Mouse (Mus musculus) left cerebral cortex, adult 18-20 months (tissue): ENCODE measurements around the gene Atad3a. TPM values are rescaled to one million over a fixed set of nuclear protein-coding genes. Genes with fewer than 3 reads are reported as not detected.
A peak's percentile ranks its signal among the peaks of the same experiment; 100 is the strongest.

Source experiments
- DNase-seq, 2 experiments: peaks; one replicate each; pipeline ENCODE4 v3.0.0; 2021 to 2022; ENCODE audit warnings: low spot score in 2 of 2, mixed read lengths in 1 of 2
- microRNA-seq, 2 experiments: library from miRNA; unstranded; fragments of <30 nt; microRNA quantifications; one replicate each; pipeline ENCODE4 v1.2.0; 2021
- total RNA-seq, 2 experiments: library from RNA; stranded (reverse); gene quantifications; 2 replicates each; pipeline ENCODE4 v1.2.3; 2021

Atad3a gene
- total RNA-seq, 2 experiments from 2014 or later: 48.3 to 55.6 TPM

- DNase-seq: no peak
Measured at GRCm38 (mm10) chr4:155695531-155696062, 65.3 kb downstream of the Atad3a start.

GRCm38 (mm10) chr4:155694482-155695401 lies 66.2 kb downstream of the Atad3a start:
- peak; percentile 77 to 83 for DNase-seq

- DNase-seq: peak in 1 of 2 experiments; percentile 78
Measured at GRCm38 (mm10) chr4:155694111-155694481, 66.8 kb downstream of the Atad3a start, which contains the start of gene Fndc10. TSS of gene Fndc10 (plus strand) at chr4:155694342.

DNA sequence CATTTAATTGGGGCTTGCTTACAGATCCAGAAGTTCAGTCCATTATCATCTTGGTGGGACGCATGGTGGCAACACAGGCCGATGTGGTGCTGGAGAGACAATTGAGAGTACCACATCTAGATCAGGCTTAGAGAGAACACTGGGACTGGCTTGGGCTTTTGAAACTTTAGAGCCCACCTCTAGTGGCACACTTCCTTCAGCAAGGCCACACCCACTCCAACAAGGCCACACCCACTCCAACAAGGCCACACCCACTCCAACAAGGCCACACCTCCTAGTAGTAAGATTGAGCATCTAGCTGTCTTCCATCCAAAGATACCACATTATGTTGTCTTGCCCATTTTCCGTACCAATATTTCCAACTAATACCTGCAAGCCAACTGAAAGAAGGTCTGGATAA lies 68.5 kb downstream of the Atad3a start:
- DNase-seq: no peak

Small RNAs within 50 kb of the gene (microRNA-seq; reads per million reads assigned to microRNA genes)
- 0 reads per million in 2 experiments for gene Gm27743

Other genes with a start within 250 kb of the Atad3a start
- 10 to 100 TPM; 57.5 to 57.7 TPM for gene Nadk, start 198.7 kb downstream of the Atad3a start, total RNA-seq
- gene Slc35e2, start 159.7 kb downstream of the Atad3a start, total RNA-seq: 10 to 100 TPM; 47.2 to 48.9 TPM
- gene Cdk11b, start 136.2 kb downstream of the Atad3a start, total RNA-seq: 10 to 100 TPM; 47.1 to 49.4 TPM
- gene Gm10563, start 115.7 kb downstream of the Atad3a start, total RNA-seq: not detected
- 1 to 10 TPM; 2.4 to 4.6 TPM for gene Mmp23, start 107.7 kb downstream of the Atad3a start, total RNA-seq
- 100 to 1,000 TPM; 128 to 129 TPM for gene Mib2, start 91.9 kb downstream of the Atad3a start, total RNA-seq
- gene Fndc10, start 66.8 kb downstream of the Atad3a start, total RNA-seq: 10 to 100 TPM; 27.8 to 32.8 TPM
- 10 to 100 TPM; 90.6 to 97.4 TPM for gene Ssu72, start 56.3 kb downstream of the Atad3a start, total RNA-seq
- gene Tmem240, start 26.3 kb downstream of the Atad3a start, total RNA-seq: 10 to 100 TPM; 51.1 to 53.0 TPM
- gene Vwa1, start 13.6 kb upstream of the Atad3a start, total RNA-seq: 10 to 100 TPM; 15.6 to 17.6 TPM
- gene Tmem88b, start 24.8 kb upstream of the Atad3a start, total RNA-seq: 10 to 100 TPM; 16.4 to 19.0 TPM
- gene Ankrd65, start 29.3 kb upstream of the Atad3a start, total RNA-seq: under 1 TPM in 1 of 2 experiments, not detected in 1; 0.44 TPM
- 10 to 100 TPM; 84.9 to 89.4 TPM for gene Mrpl20, start 41.8 kb upstream of the Atad3a start, total RNA-seq
- gene Ccnl2, start 51.4 kb upstream of the Atad3a start, total RNA-seq: 10 to 100 TPM; 60.1 to 65.5 TPM
- gene Aurkaip1, start 70.2 kb upstream of the Atad3a start, total RNA-seq: 100 to 1,000 TPM; 103 to 110 TPM
- 1 to 10 TPM; 6.2 to 7.3 TPM for gene Mxra8, start 78.6 kb upstream of the Atad3a start, total RNA-seq
- gene Dvl1, start 86.3 kb upstream of the Atad3a start, total RNA-seq: 10 to 100 TPM; 88.0 to 96.3 TPM
- under 1 TPM; 0.23 TPM for gene Tas1r3, start 102.3 kb upstream of the Atad3a start, total RNA-seq
- gene Cptp, start 108.3 kb upstream of the Atad3a start, total RNA-seq: 10 to 100 TPM; 23.1 to 33.8 TPM
- 10 to 100 TPM; 31.7 to 33.9 TPM for gene Ints11, start 108.5 kb upstream of the Atad3a start, total RNA-seq
- 10 to 100 TPM; 54.9 to 58.6 TPM for gene Pusl1, start 130.7 kb upstream of the Atad3a start, total RNA-seq
- 100 to 1,000 TPM; 124 to 128 TPM for gene Acap3, start 130.7 kb upstream of the Atad3a start, total RNA-seq
- 10 to 100 TPM; 67.6 to 70.3 TPM for gene Ube2j2, start 182.7 kb upstream of the Atad3a start, total RNA-seq
- 10 to 100 TPM; 16.6 to 17.7 TPM for gene C1qtnf12, start 201.2 kb upstream of the Atad3a start, total RNA-seq
- gene B3galt6, start 231.6 kb upstream of the Atad3a start, total RNA-seq: 10 to 100 TPM in 1 of 2 experiments, 1 to 10 TPM in 1; 8.9 to 10.7 TPM
- 100 to 1,000 TPM; 213 to 215 TPM for gene Sdf4, start 231.8 kb upstream of the Atad3a start, total RNA-seq